Mouse (Mus musculus) heart, postnatal 4 days (tissue): ENCODE measurements around the gene Aunip. TPM values are rescaled to one million over a fixed set of nuclear protein-coding genes. Genes with fewer than 3 reads are reported as not detected.

ENCODE experiments used
- DNase-seq: peaks from one replicate; pipeline ENCODE4 v3.0.0; 2021
- microRNA-seq, 2 experiments: library from miRNA; unstranded; fragments of <30 nt; microRNA quantifications; one replicate each; pipeline ENCODE4 v1.2.0; 2021 to 2022
- total RNA-seq, 2 experiments: library from RNA; stranded (reverse); gene quantifications; 2 replicates each; pipeline ENCODE4 v1.2.3; 2021

Gene Aunip
- total RNA-seq, 2 experiments from 2014 or later: 2.9 to 3.6 TPM

- DNase-seq: no peak
Measured at GRCm38 (mm10) chr4:134553631-134554030, 42.8 kb downstream of the Aunip start.

- DNase-seq: peak; percentile 64
Measured at GRCm38 (mm10) chr4:134555956-134556580, 45.3 kb downstream of the Aunip start.

GRCm38 (mm10) chr4:134557626-134558249, 46.9 kb downstream of the Aunip start:
- no peak for DNase-seq

GRCm38 (mm10) chr4:134558570-134559113, 47.8 kb downstream of the Aunip start:
- no peak for DNase-seq

GRCm38 (mm10) chr4:134559154-134559553, 48.4 kb downstream of the Aunip start:
- no peak for DNase-seq

- DNase-seq: no peak
Measured at GRCm38 (mm10) chr4:134560699-134561098, 49.9 kb downstream of the Aunip start.

- no peak for DNase-seq
Measured at GRCm38 (mm10) chr4:134562014-134562413, 51.2 kb downstream of the Aunip start.

- DNase-seq: no peak
Measured at GRCm38 (mm10) chr4:134563624-134564023, 52.8 kb downstream of the Aunip start.

GRCm38 (mm10) chr4:134564093-134564492, 53.3 kb downstream of the Aunip start:
- no peak for DNase-seq

GRCm38 (mm10) chr4:134567377-134568226, 56.8 kb downstream of the Aunip start:
- no peak for DNase-seq

GRCm38 (mm10) chr4:134569205-134569604, 58.4 kb downstream of the Aunip start:
- DNase-seq: no peak

- no peak for DNase-seq
Measured at GRCm38 (mm10) chr4:134569831-134570230, 59.0 kb downstream of the Aunip start.

- DNase-seq: no peak
Measured at GRCm38 (mm10) chr4:134570704-134571451, 60.1 kb downstream of the Aunip start.

GRCm38 (mm10) chr4:134572449-134573300, 61.9 kb downstream of the Aunip start:
- no peak for DNase-seq

Small RNA genes lying within 50 kb of the gene (microRNA-seq; reads per million reads assigned to microRNA genes)
- gene Gm23634 (1.8 to 3.1 reads per million in 2 experiments), gene Mir6403 (0 to 0.69 reads per million in 2 experiments)

Other genes with a start within 250 kb of the Aunip start
- 10 to 100 TPM; 11.8 to 12.2 TPM for gene Pdik1l, start 223.1 kb upstream of the Aunip start, total RNA-seq
- 100 to 1,000 TPM; 199 to 226 TPM for gene Trim63, start 195.9 kb upstream of the Aunip start, total RNA-seq
- gene Slc30a2, start 167.8 kb upstream of the Aunip start, total RNA-seq: under 1 TPM; 0.29 to 0.61 TPM
- 1 to 10 TPM; 2.7 to 2.9 TPM for gene Extl1, start 127.1 kb upstream of the Aunip start, total RNA-seq
- gene Pafah2, start 114.7 kb upstream of the Aunip start, total RNA-seq: 1 to 10 TPM; 8.6 to 8.9 TPM
- 100 to 1,000 TPM; 312 to 327 TPM for gene Stmn1, start 42.7 kb upstream of the Aunip start, total RNA-seq
- gene Paqr7, start 14.3 kb upstream of the Aunip start, total RNA-seq: 1 to 10 TPM; 8.2 to 9.0 TPM
- 100 to 1,000 TPM; 145 to 150 TPM for gene Mtfr1l, start 24.4 kb downstream of the Aunip start, total RNA-seq
- 10 to 100 TPM; 46.4 to 49.9 TPM for gene Selenon, start 41.2 kb downstream of the Aunip start, total RNA-seq
- 10 to 100 TPM; 30.4 to 30.7 TPM for gene Man1c1, start 193.3 kb downstream of the Aunip start, total RNA-seq